In the genomic region with DNA sequence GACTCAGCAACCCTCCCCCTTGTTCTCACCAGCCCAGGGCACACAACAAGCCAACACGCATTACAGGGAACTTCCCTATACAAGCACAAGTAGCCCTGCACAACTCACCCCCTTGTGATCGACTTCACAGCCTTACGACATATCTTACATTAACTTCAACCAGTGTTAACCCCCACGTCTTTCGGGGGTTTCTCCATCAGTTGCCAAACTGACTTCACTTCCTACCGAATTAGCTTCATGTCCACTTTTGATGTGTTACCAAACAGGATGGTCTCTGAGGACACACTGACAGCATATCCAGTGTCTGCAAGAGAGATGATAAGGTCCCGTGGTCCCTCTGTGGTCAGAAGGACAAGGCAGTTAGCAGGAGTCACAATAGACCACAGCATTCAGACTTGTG, we compare ENCODE assay signal across 17 mouse cellular contexts. TPM values are rescaled to one million over a fixed set of nuclear protein-coding genes. Genes with fewer than 3 reads are reported as not detected.
A peak's percentile ranks its signal among the peaks of the same experiment; 100 is the strongest.
DNase-seq lines count a peak whose midpoint lies in the region; ATAC-seq and TF ChIP-seq lines count a peak whose summit lies in the region.
"Had no signal": no experiment of that assay in that cellular context is flagged by ENCODE, and none has a peak within 500 bp of the region (broad histone marks: within the 10 kb centered on the region; RNA-seq: fewer than 3 reads in every experiment).

No protein-coding gene starts in this region.

- no peak overlapping the region for H3K27ac ChIP-seq in heart, embryonic 10.5 days
- H3K27ac ChIP-seq in liver, embryonic 16.5 days (ENCODE audit: low read length): peak overlapping the region; percentile 38; the same call in 1 of the 2 replicates
- no peak overlapping the region for H3K27ac ChIP-seq in forebrain, postnatal 0 days (ENCODE audit: low read depth, low read length)
- H3K27ac ChIP-seq: hindbrain, embryonic 12.5 days; lung, embryonic 15.5 days had no signal

- WGBS in heart, embryonic 10.5 days: 75% methylated on average over 7 of the region's 7 CpGs
- 23% methylated on average over 7 of the region's 7 CpGs for WGBS in liver, embryonic 16.5 days (ENCODE audit: insufficient replicate concordance)
- WGBS in forebrain, postnatal 0 days: 93% methylated on average over 7 of the region's 7 CpGs

- H3K36me3 ChIP-seq in heart, embryonic 10.5 days: no peaks in the 10 kb centered on the region
- no peaks in the 10 kb centered on the region for H3K36me3 ChIP-seq in liver, embryonic 16.5 days (ENCODE audit: control insufficient read depth, insufficient read depth)
- no peaks in the 10 kb centered on the region for H3K36me3 ChIP-seq in forebrain, postnatal 0 days (ENCODE audit: insufficient read depth)
- H3K36me3 ChIP-seq: hindbrain, embryonic 12.5 days; lung, embryonic 15.5 days had no signal

- intact Hi-C loops in heart, postnatal 14 days (cut with DNase I): no loop called here

- H3K9ac ChIP-seq in liver, embryonic 16.5 days (ENCODE audit: low read depth, low read length): no peak overlapping the region
- no peak overlapping the region for H3K9ac ChIP-seq in forebrain, postnatal 0 days
- H3K9ac ChIP-seq: hindbrain, embryonic 12.5 days; lung, embryonic 15.5 days had no signal

- no peaks in the 10 kb centered on the region for H3K27me3 ChIP-seq in heart, embryonic 10.5 days (ENCODE audit: insufficient read depth, poor library complexity, severe bottlenecking)
- H3K27me3 ChIP-seq in liver, embryonic 16.5 days (ENCODE audit: control insufficient read depth, insufficient read depth, low read depth, low read length): no peaks in the 10 kb centered on the region
- no peaks in the 10 kb centered on the region for H3K27me3 ChIP-seq in forebrain, postnatal 0 days (ENCODE audit: insufficient read depth, low read length)
- H3K27me3 ChIP-seq: hindbrain, embryonic 12.5 days; lung, embryonic 15.5 days had no signal

- no peaks in the 10 kb centered on the region for H3K9me3 ChIP-seq in heart, embryonic 10.5 days
- H3K9me3 ChIP-seq in liver, embryonic 16.5 days (replicated peaks; ENCODE audit: control insufficient read depth, low read length): no peaks in the 10 kb centered on the region
- H3K9me3 ChIP-seq in forebrain, postnatal 0 days (ENCODE audit: low read length): no peaks in the 10 kb centered on the region
- H3K9me3 ChIP-seq: hindbrain, embryonic 12.5 days; lung, embryonic 15.5 days had no signal

- peak; percentile 80 for ATAC-seq in common myeloid progenitor, adult 5-6 weeks (replicated peaks; ENCODE audit: low read depth, poor library complexity, severe bottlenecking)
- ATAC-seq in liver, embryonic 16.5 days (ENCODE audit: low read depth): peak; percentile 68
- ATAC-seq in megakaryocyte-erythroid progenitor cell, adult 5-6 weeks (replicated peaks; ENCODE audit: low FRiP score, low TSS enrichment, poor library complexity, severe bottlenecking): peak; percentile 89
- ATAC-seq in forebrain, postnatal 0 days: no peak

- peaks cover 8% of the 10 kb centered on the region; the same call in 1 of the 2 replicates for H3K4me1 ChIP-seq in heart, embryonic 10.5 days
- peaks cover 6% of the 10 kb centered on the region; the same call in 1 of the 2 replicates for H3K4me1 ChIP-seq in liver, embryonic 16.5 days (ENCODE audit: control insufficient read depth, low read depth, low read length)
- no peaks in the 10 kb centered on the region for H3K4me1 ChIP-seq in forebrain, postnatal 0 days (ENCODE audit: insufficient read depth)
- H3K4me1 ChIP-seq: lung, embryonic 15.5 days had no signal

- no peak for TF ChIP-seq CTCF in forebrain, postnatal 0 days (IDR thresholded peaks at IDR 0.05; ENCODE audit: low read depth)

- no peak overlapping the region for H3K4me3 ChIP-seq in heart, embryonic 10.5 days
- H3K4me3 ChIP-seq in liver, embryonic 16.5 days (ENCODE audit: low read depth, low read length): no peak overlapping the region
- H3K4me3 ChIP-seq in forebrain, postnatal 0 days (ENCODE audit: low read depth, low read length): no peak overlapping the region
- H3K4me3 ChIP-seq: hindbrain, embryonic 12.5 days; lung, embryonic 15.5 days had no signal

- no peak overlapping the region for H3K4me2 ChIP-seq in liver, embryonic 16.5 days (ENCODE audit: low read depth, low read length)
- H3K4me2 ChIP-seq in forebrain, postnatal 0 days (ENCODE audit: low read depth): no peak overlapping the region
- H3K4me2 ChIP-seq: hindbrain, embryonic 12.5 days; lung, embryonic 15.5 days had no signal

- DNase-seq in heart, embryonic 10.5 days (ENCODE audit: low spot score): peak; percentile 82
- DNase-seq in heart, postnatal 14 days: no peak
- no peak for DNase-seq in forebrain, postnatal 0 days
- DNase-seq in neural tube, embryonic 10.5 days (ENCODE audit: extremely low spot score, low spot score): no peak
- DNase-seq in layer of hippocampus, adult 18-20 months (ENCODE audit: low spot score in 2 of 2): no peak
- DNase-seq: adrenal gland, postnatal 36 days; cerebellum, adult 8-10 months; kidney, adult 11 months; right cerebral cortex, postnatal 4 days had no signal

RNA-seq across cellular contexts. Expression of a gene that starts 41.7 kb away (rescaled TPM):
- polyA plus RNA-seq in heart, embryonic 10.5 days (2016; fragmentation: Nextera tagmentation; extraction: Ambion mirVana): 2.0 and 2.4 TPM in 2 replicates
- 10 to 100 TPM in 1 of 2 experiments, 1 to 10 TPM in 1; 9.7 to 10.1 TPM for total RNA-seq in heart, postnatal 14 days (2021)
- total RNA-seq in common myeloid progenitor, adult 5-6 weeks (2017): 4.5 and 5.8 TPM in 2 replicates
- 1.7 and 1.8 TPM in 2 replicates for polyA plus RNA-seq in liver, embryonic 16.5 days (2015; fragmentation: Nextera tagmentation; extraction: Ambion mirVana)
- 9.5 and 14.1 TPM in 2 replicates for total RNA-seq in megakaryocyte-erythroid progenitor cell, adult 5-6 weeks (2014; fragmentation: Nextera tagmentation)
- total RNA-seq in megakaryocyte-erythroid progenitor cell, adult 5-6 weeks (2017): 2.9 and 5.5 TPM in 2 replicates
- total RNA-seq in forebrain, postnatal 0 days (2014; rRNA removed): 5.4 and 5.7 TPM in 2 replicates
- 2.1 and 2.2 TPM in 2 replicates for polyA plus RNA-seq in forebrain, postnatal 0 days (2015; fragmentation: Nextera tagmentation; extraction: Ambion mirVana)
- total RNA-seq in layer of hippocampus, adult 18-20 months (2021): 10 to 100 TPM; 27.6 to 28.0 TPM

RNA-seq across cellular contexts. Expression of a gene that starts 54.9 kb away (rescaled TPM):
- not detected in 2 replicates for polyA plus RNA-seq in heart, embryonic 10.5 days (2016; fragmentation: Nextera tagmentation; extraction: Ambion mirVana)
- not detected for total RNA-seq in heart, postnatal 14 days (2021)
- total RNA-seq in common myeloid progenitor, adult 5-6 weeks (2017): not detected in 2 replicates
- not detected in 2 replicates for polyA plus RNA-seq in liver, embryonic 16.5 days (2015; fragmentation: Nextera tagmentation; extraction: Ambion mirVana)
- not detected in 2 replicates for total RNA-seq in megakaryocyte-erythroid progenitor cell, adult 5-6 weeks (2014; fragmentation: Nextera tagmentation)
- not detected in 2 replicates for total RNA-seq in megakaryocyte-erythroid progenitor cell, adult 5-6 weeks (2017)
- not detected in 2 replicates for total RNA-seq in forebrain, postnatal 0 days (2014; rRNA removed)
- not detected in 2 replicates for polyA plus RNA-seq in forebrain, postnatal 0 days (2015; fragmentation: Nextera tagmentation; extraction: Ambion mirVana)
- total RNA-seq in layer of hippocampus, adult 18-20 months (2021): not detected
- total RNA-seq: adrenal gland, postnatal 36 days; heart, adult 8-10 months; left cerebral cortex, postnatal 14 days had no signal
- polyA plus RNA-seq: hindbrain, embryonic 12.5 days; large intestine, adult 2 months; lung, embryonic 15.5 days had no signal
